ENCODE assay signal across 7 mouse cellular contexts in the genomic region with DNA sequence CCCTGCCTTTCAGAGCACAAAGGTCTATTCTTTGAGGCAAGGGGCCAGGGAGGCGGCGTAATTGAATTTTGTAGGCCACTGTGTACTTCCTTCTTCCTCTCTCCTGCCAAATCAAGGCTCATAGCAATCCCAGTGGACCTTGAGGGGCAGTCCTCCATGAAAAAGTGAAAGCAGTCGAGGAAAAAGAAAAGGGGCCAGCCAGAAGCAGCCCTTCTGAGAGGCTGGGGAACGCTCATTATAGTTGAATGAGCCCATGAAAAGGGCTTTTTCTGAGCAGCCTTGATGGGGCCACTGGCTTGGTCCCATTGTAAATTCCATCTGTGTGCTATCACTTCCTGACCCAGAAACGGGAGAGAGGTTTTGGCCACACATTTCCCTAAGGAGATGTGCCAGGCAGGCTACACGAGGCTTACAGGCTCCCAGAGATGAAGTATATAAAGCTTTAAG. TPM values are rescaled to one million over a fixed set of nuclear protein-coding genes. Genes with fewer than 3 reads are reported as not detected.
DNase-seq lines count a peak whose midpoint lies in the region; ATAC-seq and TF ChIP-seq lines count a peak whose summit lies in the region.

No protein-coding gene starts in this region.

- no peaks in the 10 kb centered on the region for H3K36me3 ChIP-seq in hindbrain, embryonic 16.5 days (ENCODE audit: control insufficient read depth, insufficient read depth, low read length)
- no peaks in the 10 kb centered on the region for H3K36me3 ChIP-seq in myocyte (ENCODE audit: control insufficient read depth, insufficient read depth)

- ATAC-seq in hindbrain, embryonic 16.5 days: peak; percentile 95
- ATAC-seq in inflammation-experienced regulatory T-cells, adult 6 months: no peak

- WGBS in hindbrain, embryonic 16.5 days: 4% methylated on average over 6 of the region's 6 CpGs

- no peaks in the 10 kb centered on the region for H3K4me1 ChIP-seq in hindbrain, embryonic 16.5 days (ENCODE audit: control insufficient read depth, insufficient read depth, low read depth, low read length)

- no peaks in the 10 kb centered on the region for H3K9me3 ChIP-seq in hindbrain, embryonic 16.5 days (ENCODE audit: control insufficient read depth, low read length)

- peak; percentile 78 for DNase-seq in brain, adult 2 months (ENCODE audit: low read depth, low spot score)
- peak; percentile 76 for DNase-seq in embryo, embryonic 10.5 days (ENCODE audit: low spot score)
- peak; percentile 84 for DNase-seq in gastrocnemius, postnatal 14 days
- peak; percentile 44 to 54 for DNase-seq in left cerebral cortex, adult 9 months (ENCODE audit: low spot score in 2 of 2)

- TF ChIP-seq POLR2A in myocyte (IDR thresholded peaks at IDR 0.05; ENCODE audit: insufficient read length, low read depth): no peak

- intact Hi-C loops in gastrocnemius, postnatal 14 days (cut with DNase I; ENCODE audit: low total_unique reads): no loop called here

- no peak overlapping the region for H3K4me2 ChIP-seq in hindbrain, embryonic 16.5 days (ENCODE audit: low read length)
- peak overlapping the region; percentile 47 for H3K4me2 ChIP-seq in myocyte (ENCODE audit: low read depth)

- no peaks in the 10 kb centered on the region for H3K27me3 ChIP-seq in hindbrain, embryonic 16.5 days (replicated peaks; ENCODE audit: control insufficient read depth, insufficient read depth, low read length)
- H3K27me3 ChIP-seq in myocyte (ENCODE audit: control insufficient read depth, insufficient read depth, insufficient read length): no peaks in the 10 kb centered on the region

- no peak overlapping the region for H3K9ac ChIP-seq in hindbrain, embryonic 16.5 days (ENCODE audit: low read depth, low read length)

- no peak overlapping the region for H3K4me3 ChIP-seq in hindbrain, embryonic 16.5 days (ENCODE audit: low read length)
- no peak overlapping the region for H3K4me3 ChIP-seq in myocyte

- H3ac ChIP-seq in myocyte (ENCODE audit: control insufficient read depth, insufficient read length): no peak overlapping the region

- H3K79me2 ChIP-seq in myocyte (ENCODE audit: control insufficient read depth, insufficient read depth): no peaks in the 10 kb centered on the region

- H3K27ac ChIP-seq in hindbrain, embryonic 16.5 days (ENCODE audit: low read depth, low read length): peak overlapping the region; percentile 64

TF ChIP-seq in myocyte, 11 proteins besides CTCF, POLR2A, EP300 and RAD21:
- TF ChIP-seq SRF (IDR thresholded peaks at IDR 0.05; ENCODE audit: control insufficient read depth, insufficient read length, low read depth) (no peak), TCF12 (IDR thresholded peaks at IDR 0.05; ENCODE audit: insufficient read depth, poor library complexity, severe bottlenecking) (no peak), MYOD1 (IDR thresholded peaks at IDR 0.05; ENCODE audit: control insufficient read depth in 1 of 3, insufficient read length in 2 of 3, low read depth in 2 of 3) (no peak), MAX (IDR thresholded peaks at IDR 0.05; ENCODE audit: low read depth) (no peak)

RNA-seq across cellular contexts. Expression of gene Thumpd3, which starts 33.5 kb away (rescaled TPM):
- 10 to 100 TPM; 15.3 TPM for total RNA-seq in gastrocnemius, postnatal 14 days (2021)
- polyA plus RNA-seq in hindbrain, embryonic 16.5 days (2015; fragmentation: Nextera tagmentation; extraction: Ambion mirVana): 48.7 and 52.0 TPM in 2 replicates
- 22.9 TPM for polyA plus RNA-seq in myocyte (2012; fragmentation: generic; extraction: Trizol)
- polyA plus RNA-seq in inflammation-experienced regulatory T-cells, adult 6 months (2017; shearing (Covaris generic)): 100 to 1,000 TPM in 2 of 3 experiments, 10 to 100 TPM in 1; 89.0 to 121 (median 107) TPM
